In genomic region chr10:76636026-76636425, GRCm38 (mm10) we compare ENCODE assay signal across 12 mouse cellular contexts. TPM values are rescaled to one million over a fixed set of nuclear protein-coding genes. Genes with fewer than 3 reads are reported as not detected.
DNase-seq lines count a peak whose midpoint lies in the region; ATAC-seq lines count a peak whose summit lies in the region.
"Had no signal": no experiment of that assay in that cellular context is flagged by ENCODE, and none has a peak within 500 bp of the region (broad histone marks: within the 10 kb centered on the region; RNA-seq: fewer than 3 reads in every experiment).

No protein-coding gene starts in this region.

- no peaks in the 10 kb centered on the region for H3K27me3 ChIP-seq in intestine, embryonic 16.5 days (replicated peaks; ENCODE audit: control insufficient read depth, insufficient read depth, low read length)
- no peaks in the 10 kb centered on the region for H3K27me3 ChIP-seq in lung, embryonic 15.5 days
- H3K27me3 ChIP-seq: neural tube, embryonic 13.5 days had no signal

- H3K4me1 ChIP-seq in intestine, embryonic 16.5 days (ENCODE audit: control insufficient read depth, insufficient read depth, low read length): peaks cover 23% of the 10 kb centered on the region
- H3K4me1 ChIP-seq in lung, embryonic 15.5 days: peaks cover 33% of the 10 kb centered on the region
- H3K4me1 ChIP-seq: neural tube, embryonic 13.5 days had no signal

- H3K4me3 ChIP-seq in intestine, embryonic 16.5 days (ENCODE audit: low read length): no peak overlapping the region
- no peak overlapping the region for H3K4me3 ChIP-seq in lung, embryonic 15.5 days
- H3K4me3 ChIP-seq: neural tube, embryonic 13.5 days had no signal

- DNase-seq in adrenal gland, postnatal 14 days: peak; percentile 14
- no peak for DNase-seq in adrenal gland, postnatal 25 days
- peak; percentile 56 for DNase-seq in forelimb bud, embryonic 11.5 days (ENCODE audit: low read depth, low spot score)
- DNase-seq in layer of hippocampus, adult 9-11 months: no peak
- DNase-seq in ovary, postnatal 10 days (ENCODE audit: low spot score): no peak
- DNase-seq in thymus, postnatal 14 days: no peak
- DNase-seq: cerebellum, adult 2 months; thymus, adult 18-20 months had no signal

- no peaks in the 10 kb centered on the region for H3K9me3 ChIP-seq in intestine, embryonic 16.5 days (ENCODE audit: control insufficient read depth, low read length)
- H3K9me3 ChIP-seq in lung, embryonic 15.5 days: no peaks in the 10 kb centered on the region
- H3K9me3 ChIP-seq: neural tube, embryonic 13.5 days had no signal

- no peaks in the 10 kb centered on the region for H3K36me3 ChIP-seq in intestine, embryonic 16.5 days (ENCODE audit: control insufficient read depth, insufficient read depth, low read length)
- H3K36me3 ChIP-seq in lung, embryonic 15.5 days: no peaks in the 10 kb centered on the region
- H3K36me3 ChIP-seq: neural tube, embryonic 13.5 days had no signal

- peak overlapping the region; percentile 14; the same call in 1 of the 2 replicates for H3K9ac ChIP-seq in intestine, embryonic 16.5 days (ENCODE audit: low read depth, low read length)
- no peak overlapping the region for H3K9ac ChIP-seq in lung, embryonic 15.5 days
- H3K9ac ChIP-seq: liver, embryonic 14.5 days; neural tube, embryonic 13.5 days had no signal

- ATAC-seq in intestine, embryonic 16.5 days: peak; percentile 48; the same call in 1 of the 2 replicates
- ATAC-seq in lung, embryonic 15.5 days (ENCODE audit: borderline replicate concordance, extremely low read depth, low FRiP score, low TSS enrichment): peak; percentile 74

- H3K27ac ChIP-seq in intestine, embryonic 16.5 days (ENCODE audit: low read length): peak overlapping the region; percentile 83
- H3K27ac ChIP-seq in lung, embryonic 15.5 days: peak overlapping the region; percentile 51
- H3K27ac ChIP-seq: liver, embryonic 14.5 days; neural tube, embryonic 13.5 days had no signal

- H3K4me2 ChIP-seq in intestine, embryonic 16.5 days (ENCODE audit: low read depth, low read length): no peak overlapping the region
- H3K4me2 ChIP-seq in lung, embryonic 15.5 days: no peak overlapping the region
- H3K4me2 ChIP-seq: neural tube, embryonic 13.5 days had no signal

- 40% methylated on average over 3 of the region's 3 CpGs for WGBS in intestine, embryonic 16.5 days
- 40% methylated on average over 3 of the region's 3 CpGs for WGBS in lung, embryonic 15.5 days

RNA-seq across cellular contexts. Expression of gene Col6a2, which starts 12.6 kb away (rescaled TPM):
- total RNA-seq in adrenal gland, postnatal 14 days (2021): 89.0 and 97.1 TPM in 2 replicates
- total RNA-seq in adrenal gland, postnatal 25 days (2021): 29.1 and 32.0 TPM in 2 replicates
- 230 and 262 TPM in 2 replicates for polyA plus RNA-seq in intestine, embryonic 16.5 days (2015; fragmentation: Nextera tagmentation; extraction: Ambion mirVana)
- 287 and 298 TPM in 2 replicates for polyA plus RNA-seq in lung, embryonic 15.5 days (2015; fragmentation: Nextera tagmentation; extraction: Ambion mirVana)

Comparison
In these comparisons a context has a peak if more than half of its experiments do, and no peak if none do; other contexts are left out.
1. DNase-seq: peak in adrenal gland, postnatal 14 days (single experiment) and forelimb bud, embryonic 11.5 days (single experiment); none in adrenal gland, postnatal 25 days (single experiment), layer of hippocampus, adult 9-11 months (single experiment), ovary, postnatal 10 days (single experiment) and thymus, postnatal 14 days (single experiment).